Mouse (Mus musculus) urinary bladder, postnatal 4 days (tissue): ENCODE data around the gene Foxl1.

Experiments
- DNase-seq, 2 experiments: peaks; one replicate each; pipeline ENCODE4 v3.0.0; 2021 to 2022; ENCODE audit warnings: low spot score in 2 of 2

The Foxl1 gene

DNA sequence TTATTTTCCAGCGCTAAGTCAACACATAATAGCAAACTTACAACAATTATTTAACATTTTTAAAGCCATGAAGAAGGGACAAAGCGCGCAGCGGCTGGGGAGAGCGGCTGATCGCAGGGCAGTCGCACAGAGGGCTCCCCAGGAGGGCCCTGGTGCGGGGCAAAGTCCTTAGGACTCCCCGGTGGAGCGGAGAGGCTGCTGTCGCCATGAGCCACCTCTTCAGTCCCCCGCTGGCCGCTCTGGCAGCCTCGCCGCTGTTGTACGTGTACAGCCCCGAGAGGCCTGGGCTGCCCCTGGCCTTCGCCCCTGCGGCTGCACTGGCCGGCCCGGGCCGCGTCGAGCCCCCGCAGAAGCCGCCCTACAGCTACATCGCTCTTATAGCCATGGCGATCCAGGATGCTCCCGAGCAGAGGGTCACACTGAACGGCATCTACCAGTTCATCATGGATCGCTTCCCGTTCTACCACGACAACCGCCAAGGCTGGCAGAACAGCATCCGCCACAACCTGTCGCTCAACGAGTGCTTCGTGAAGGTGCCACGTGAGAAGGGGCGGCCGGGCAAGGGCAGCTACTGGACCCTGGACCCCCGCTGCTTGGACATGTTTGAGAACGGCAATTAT is at the start of gene Foxl1:
Gene Foxl1, plus strand, starts transcription at position 185 of the 620 bp plus-strand sequence.
- no peak for DNase-seq

DNA sequence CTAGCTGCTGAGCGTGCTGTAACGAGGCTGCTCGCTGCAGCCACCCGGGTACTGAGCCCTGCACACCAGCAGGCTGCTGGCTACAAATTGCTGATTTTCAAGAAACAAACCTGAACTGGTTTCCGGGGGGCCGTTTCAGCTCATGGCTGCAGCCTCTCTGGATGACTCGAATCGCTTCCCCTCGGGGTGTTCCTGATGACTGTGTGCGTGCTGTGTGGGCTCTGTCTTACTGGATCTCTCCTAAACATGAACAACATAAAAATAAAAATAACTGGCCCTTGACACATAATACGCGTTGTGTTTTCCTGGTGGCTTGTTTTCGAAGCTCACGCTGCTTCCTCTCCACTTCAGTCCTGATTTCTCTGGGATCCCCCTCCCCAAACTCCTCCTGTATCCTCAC is 49.0 kb upstream of the Foxl1 start:
- DNase-seq: no peak

DNA sequence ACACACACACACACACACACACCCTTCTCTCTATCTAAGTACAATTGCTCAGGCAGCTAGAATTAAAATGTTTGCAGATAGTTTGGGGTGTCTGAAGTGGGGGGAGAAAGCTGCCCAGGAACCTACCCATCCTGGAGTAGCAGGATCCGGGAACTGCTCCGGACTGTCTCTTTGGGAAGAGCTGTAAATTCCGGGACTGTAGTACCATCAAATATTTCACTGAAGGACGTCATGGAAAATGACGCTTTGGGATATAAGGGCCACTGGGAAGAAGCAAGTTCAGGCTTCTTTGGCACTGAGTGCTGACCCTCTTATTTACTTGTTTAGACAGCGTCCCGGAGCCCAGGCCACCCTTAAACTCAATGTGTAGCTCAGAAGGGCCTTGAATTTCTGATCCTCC is 48.5 kb upstream of the Foxl1 start:
- no peak for DNase-seq

- no peak for DNase-seq
Observed at GRCm38 (mm10) chr8:121079944-121080343, 47.8 kb upstream of the Foxl1 start.

- no peak for DNase-seq
Observed at GRCm38 (mm10) chr8:121080361-121081090, 47.2 kb upstream of the Foxl1 start.

GRCm38 (mm10) chr8:121081398-121081797 is 46.3 kb upstream of the Foxl1 start:
- DNase-seq: no peak

GRCm38 (mm10) chr8:121082218-121083092 is 45.3 kb upstream of the Foxl1 start:
- no peak for DNase-seq

GRCm38 (mm10) chr8:121083093-121083935 is 44.4 kb upstream of the Foxl1 start:
- peak; percentile 80 to 82 for DNase-seq

GRCm38 (mm10) chr8:121083936-121084209 is 43.9 kb upstream of the Foxl1 start:
- no peak for DNase-seq

- peak in 1 of 2 experiments; percentile 67 for DNase-seq
Observed at GRCm38 (mm10) chr8:121084210-121084951, 43.4 kb upstream of the Foxl1 start, which contains the start of gene Foxf1. Gene Foxf1, plus strand, starts transcription at chr8:121084386.

DNA sequence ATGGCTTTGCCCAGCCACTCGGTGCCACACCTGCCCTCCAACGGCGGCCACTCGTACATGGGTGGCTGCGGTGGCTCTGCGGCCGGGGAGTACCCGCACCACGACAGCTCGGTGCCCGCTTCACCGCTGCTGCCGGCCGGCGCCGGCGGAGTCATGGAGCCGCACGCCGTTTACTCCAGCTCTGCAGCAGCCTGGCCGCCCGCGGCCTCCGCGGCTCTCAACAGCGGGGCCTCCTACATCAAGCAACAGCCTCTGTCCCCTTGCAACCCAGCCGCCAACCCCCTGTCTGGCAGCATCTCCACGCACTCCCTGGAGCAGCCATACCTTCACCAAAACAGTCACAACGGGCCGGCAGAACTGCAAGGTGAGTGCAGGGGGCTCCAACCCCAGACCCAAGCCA is 42.7 kb upstream of the Foxl1 start:
- DNase-seq: no peak

- DNase-seq: no peak
Observed at GRCm38 (mm10) chr8:121085561-121085960, 42.2 kb upstream of the Foxl1 start.

- DNase-seq: no peak
Observed at GRCm38 (mm10) chr8:121086004-121086900, 41.5 kb upstream of the Foxl1 start.

DNA sequence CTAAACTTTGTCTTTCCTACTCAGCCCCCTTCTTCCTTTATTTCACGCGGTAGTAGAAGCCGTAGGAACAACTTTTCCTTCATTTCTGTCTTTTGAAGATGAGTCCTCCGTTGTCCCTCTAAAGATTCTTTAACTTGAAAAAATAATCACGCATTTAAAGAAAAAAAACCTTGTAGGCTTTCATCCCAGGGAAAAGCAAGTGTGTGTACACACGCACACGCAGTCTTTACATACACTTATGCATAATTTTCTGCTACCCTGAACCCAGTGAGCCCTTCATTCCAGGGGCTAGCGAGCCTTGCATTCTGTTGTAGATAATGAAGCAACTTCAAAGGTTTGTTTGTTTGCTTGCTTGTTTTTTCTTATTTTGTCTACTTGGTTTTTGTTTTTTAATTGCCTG is 39.5 kb upstream of the Foxl1 start:
- DNase-seq: no peak

- no peak for DNase-seq
Observed at GRCm38 (mm10) chr8:121088871-121089630, 38.7 kb upstream of the Foxl1 start.

DNA sequence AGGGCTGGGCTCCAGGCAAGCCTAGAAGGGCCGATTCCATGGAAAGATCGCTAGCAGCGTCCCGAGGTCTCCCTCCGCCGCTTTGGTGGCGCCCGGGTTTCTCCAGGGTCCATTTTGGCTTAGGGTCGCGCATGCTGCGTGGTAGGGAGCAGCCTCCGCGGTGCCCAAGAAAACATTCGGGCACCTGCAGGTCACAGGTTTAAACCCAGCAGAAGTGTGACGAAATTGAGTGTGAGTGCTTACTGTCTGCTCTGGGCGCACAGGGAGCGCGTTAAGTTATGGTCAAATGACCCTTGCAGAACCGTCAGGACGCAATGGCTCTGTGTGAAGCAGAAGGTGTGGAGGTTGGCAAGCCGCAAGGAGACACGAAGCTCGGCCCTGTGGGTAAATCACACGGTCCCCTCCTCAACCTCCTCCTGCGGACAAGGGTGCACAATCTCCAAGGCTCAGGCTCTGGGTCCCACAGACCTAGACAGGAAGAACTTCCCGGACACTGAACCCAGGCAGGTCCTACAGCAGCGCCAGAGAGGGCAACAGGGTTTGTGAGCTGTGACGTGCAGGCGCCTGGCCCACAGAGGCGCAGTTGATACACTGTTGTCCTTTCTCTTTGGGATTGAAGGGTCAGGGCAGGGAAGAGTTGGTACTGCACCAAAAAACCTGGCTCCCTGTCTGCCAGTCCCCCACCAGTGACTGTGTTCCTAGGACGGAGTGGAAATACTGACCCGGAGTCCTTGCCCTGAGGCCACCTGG is 37.9 kb upstream of the Foxl1 start:
- no peak for DNase-seq

DNA sequence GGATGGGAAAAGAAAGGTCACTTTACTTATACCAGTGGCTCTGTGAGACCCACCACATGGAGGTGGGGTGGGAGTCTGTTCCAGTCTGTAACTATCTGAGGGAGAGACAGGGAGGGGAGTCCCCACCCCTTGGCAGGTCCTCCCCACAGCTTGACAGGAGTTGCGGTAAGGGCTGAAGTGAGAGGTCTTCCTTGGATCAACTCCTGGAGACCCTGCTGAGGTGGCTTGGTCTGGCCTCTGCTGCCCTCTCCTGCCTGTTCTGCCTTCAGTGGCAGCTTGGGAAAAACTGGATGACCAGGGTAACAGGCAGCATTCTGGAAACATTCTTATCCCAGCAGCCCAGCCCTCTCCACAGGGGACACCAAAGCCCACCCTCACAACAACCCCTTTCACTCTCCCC is 37.0 kb upstream of the Foxl1 start:
- no peak for DNase-seq

DNA sequence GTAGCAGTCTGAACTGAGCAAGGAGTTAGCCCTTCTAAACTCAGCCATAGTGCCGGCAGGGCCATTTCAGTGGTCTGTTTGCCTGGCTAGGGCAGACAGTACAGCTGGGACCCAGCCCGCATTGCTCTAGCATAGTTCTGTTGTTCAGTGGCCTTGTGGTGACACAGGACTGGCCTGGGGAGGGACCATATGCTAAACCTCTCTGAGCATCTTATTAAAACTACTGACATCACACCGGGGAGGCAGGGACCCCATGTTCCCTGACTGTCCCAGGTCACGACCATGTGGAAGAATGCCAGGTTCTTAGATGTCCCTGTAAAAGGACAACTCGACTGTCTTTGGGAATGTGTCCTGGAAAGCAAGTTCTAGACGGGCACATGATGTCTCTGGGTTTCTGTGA is 35.6 kb upstream of the Foxl1 start:
- peak in 1 of 2 experiments; percentile 17 for DNase-seq
